Mouse (Mus musculus) G1E (cell line): ENCODE results near the gene Tirap.

ENCODE experiments used
- CTCF ChIP-seq: IDR thresholded peaks from 2 replicates; pipeline ENCODE4 v1.5.1; 2012; ENCODE audit warnings: low read depth, low read length, inconsistent platforms, mixed read lengths
- GATA1 ChIP-seq: IDR thresholded peaks from 2 replicates; pipeline ENCODE4 v1.6.1; 2012; ENCODE audit warnings: borderline replicate concordance, low read length, inconsistent platforms, mixed read lengths
- GATA2 ChIP-seq: IDR thresholded peaks from 2 replicates; pipeline ENCODE4 v1.6.1; 2012; ENCODE audit warnings: low read depth, low read length, inconsistent platforms, borderline replicate concordance
- POLR2AphosphoS5 ChIP-seq: IDR thresholded peaks from 2 replicates; pipeline ENCODE4 v1.6.1; 2012; ENCODE audit warnings: low read depth, low read length, inconsistent platforms; ENCODE audit not compliant: insufficient replicate concordance

- TF ChIP-seq POLR2AphosphoS5 (no peak), CTCF (no peak), GATA1 (no peak), GATA2 (no peak)
These were observed 38.4 kb downstream of the Tirap start for GRCm38 (mm10) chr9:35161721-35162120.
